Mouse (Mus musculus): Measurements from ENCODE around the gene Atp23. TPM values are rescaled to one million over a fixed set of nuclear protein-coding genes. Genes with fewer than 3 reads are reported as not detected.
A peak's percentile ranks its signal among the peaks of the same experiment; 100 is the strongest.

Gene Atp23
- polyA plus RNA-seq (2012; rRNA removed), result 6.1 and 6.6 TPM in 2 replicates

DNA sequence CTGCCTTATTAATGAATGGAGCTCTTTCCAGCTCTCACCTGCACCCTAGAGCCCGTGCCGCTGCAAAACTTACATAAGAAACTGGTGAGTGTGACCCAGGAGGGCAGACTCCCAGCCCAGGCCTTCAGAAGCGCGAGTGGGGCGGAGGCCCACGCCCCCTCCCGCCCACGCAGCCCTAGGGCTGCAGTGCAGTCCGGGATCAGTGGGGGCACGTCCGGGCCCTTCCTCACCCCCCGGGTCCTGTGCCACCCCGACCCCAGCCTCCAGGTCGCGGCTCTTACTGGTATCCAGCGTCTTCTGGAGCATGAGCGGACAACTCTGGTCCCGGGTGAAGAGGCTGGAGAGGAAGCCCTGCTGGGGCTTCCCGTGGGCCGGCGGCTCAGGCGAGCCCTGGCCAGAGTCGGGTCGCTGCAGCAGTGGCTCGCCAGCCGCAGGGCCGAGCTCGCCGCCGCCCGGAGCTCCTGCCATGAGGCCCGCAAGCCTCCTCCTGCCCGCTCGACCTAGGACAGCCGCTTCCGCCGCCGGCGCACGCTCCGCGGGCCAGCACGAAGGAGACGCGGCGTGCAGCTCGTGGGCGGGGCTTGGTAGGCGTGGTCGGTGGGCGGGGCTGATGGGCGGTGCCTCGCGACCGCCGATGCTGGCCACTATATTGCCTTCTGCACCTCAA lies at the start of gene Atp23:
Gene Atp23, minus strand, starts transcription at position 535 of the 667 bp plus-strand sequence.
- H3K4me1 ChIP-seq (ENCODE audit: control insufficient read depth, insufficient read depth, low read length), result no peaks in the 10 kb centered on the region
- peak within 1 kb of the TSS; percentile 59 for H3K4me3 ChIP-seq (replicated peaks; ENCODE audit: extremely low read depth, low read depth, low read length)
- under 1% methylated on average over 56 of the region's 56 CpGs for WGBS
- TF ChIP-seq CTCF (IDR thresholded peaks at IDR 0.05; ENCODE audit: insufficient read depth, low read length) (no peak), POLR2A (IDR thresholded peaks at IDR 0.05; ENCODE audit: borderline replicate concordance, extremely low read depth, low read depth, low read length) (0 out of 2 replicates have a peak, but pooled peaks have one; percentile 25)
- peak; percentile 96 for DNase-seq

DNA sequence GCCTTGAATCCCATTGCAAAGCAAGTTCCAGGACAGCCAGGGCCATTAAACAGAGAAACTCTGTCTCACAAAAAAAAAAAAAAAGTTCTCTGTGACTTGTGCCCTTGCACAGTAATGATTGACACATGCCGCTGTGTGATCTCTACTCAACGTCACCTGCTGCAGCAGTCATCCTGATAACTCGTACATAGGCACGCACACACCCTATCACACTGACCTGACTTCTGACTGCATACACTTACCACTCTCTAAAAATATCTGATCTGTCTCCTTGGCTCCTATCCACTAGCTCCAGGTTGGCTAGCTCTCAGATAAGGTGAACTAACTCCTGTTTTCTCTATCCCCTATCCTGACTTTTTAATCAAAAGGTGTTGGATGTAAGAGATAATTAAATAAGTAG lies 49.4 kb upstream of the Atp23 start:
- Histone ChIP-seq H3K4me3 (replicated peaks; ENCODE audit: extremely low read depth, low read depth, low read length) (no peak overlapping the region), H3K4me1 (ENCODE audit: control insufficient read depth, insufficient read depth, low read length) (peaks cover 5% of the 10 kb centered on the region; the same call in 1 of the 2 replicates)
- no peak for DNase-seq
- TF ChIP-seq CTCF (IDR thresholded peaks at IDR 0.05; ENCODE audit: insufficient read depth, low read length) (no peak), POLR2A (IDR thresholded peaks at IDR 0.05; ENCODE audit: borderline replicate concordance, extremely low read depth, low read depth, low read length) (no peak)
- 73% methylated on average over 4 of the region's 4 CpGs for WGBS

GRCm38 (mm10) chr10:126949824-126950223 lies 48.7 kb upstream of the Atp23 start:
- TF ChIP-seq POLR2A (IDR thresholded peaks at IDR 0.05; ENCODE audit: borderline replicate concordance, extremely low read depth, low read depth, low read length) (no peak), CTCF (IDR thresholded peaks at IDR 0.05; ENCODE audit: insufficient read depth, low read length) (no peak)
- 32% methylated on average over 5 of the region's 5 CpGs for WGBS
- no peak for DNase-seq
- Histone ChIP-seq H3K4me3 (replicated peaks; ENCODE audit: extremely low read depth, low read depth, low read length) (no peak overlapping the region), H3K4me1 (ENCODE audit: control insufficient read depth, insufficient read depth, low read length) (peaks cover 5% of the 10 kb centered on the region; the same call in 1 of the 2 replicates)

GRCm38 (mm10) chr10:126945531-126945930 lies 44.4 kb upstream of the Atp23 start:
- Histone ChIP-seq H3K4me1 (ENCODE audit: control insufficient read depth, insufficient read depth, low read length) (peaks cover 5% of the 10 kb centered on the region; the same call in 1 of the 2 replicates), H3K4me3 (replicated peaks; ENCODE audit: extremely low read depth, low read depth, low read length) (no peak overlapping the region)
- DNase-seq, result no peak
- WGBS, result 89% methylated on average over 5 of the region's 5 CpGs
- no peak for TF ChIP-seq POLR2A (IDR thresholded peaks at IDR 0.05; ENCODE audit: borderline replicate concordance, extremely low read depth, low read depth, low read length)
- no peak for TF ChIP-seq CTCF (IDR thresholded peaks at IDR 0.05; ENCODE audit: insufficient read depth, low read length)

DNA sequence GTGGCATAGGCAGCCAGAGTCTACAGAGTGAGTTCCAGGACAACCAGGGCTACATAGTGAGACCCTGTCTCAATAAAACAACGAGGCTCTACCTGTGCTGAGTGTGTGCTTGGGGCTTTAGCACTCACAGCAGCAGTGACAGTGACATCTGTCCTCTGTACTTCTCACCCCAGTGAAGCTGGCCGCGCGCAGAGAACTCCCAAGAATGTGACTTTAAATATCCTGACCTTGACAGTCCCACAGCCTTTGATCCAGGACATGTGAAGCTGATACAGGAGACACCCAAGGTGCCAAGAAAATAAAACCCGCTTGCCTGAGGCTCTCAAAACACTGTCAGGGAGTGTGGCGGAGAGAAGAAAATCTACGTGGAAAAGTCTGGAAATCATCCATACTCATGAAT lies 39.8 kb upstream of the Atp23 start:
- WGBS, result 48% methylated on average over 7 of the region's 7 CpGs
- Histone ChIP-seq H3K4me1 (ENCODE audit: control insufficient read depth, insufficient read depth, low read length) (0 out of 2 replicates have a peak, but pooled peaks cover 2% of the 10 kb centered on the region), H3K4me3 (replicated peaks; ENCODE audit: extremely low read depth, low read depth, low read length) (no peak overlapping the region)
- TF ChIP-seq CTCF (IDR thresholded peaks at IDR 0.05; ENCODE audit: insufficient read depth, low read length) (no peak), POLR2A (IDR thresholded peaks at IDR 0.05; ENCODE audit: borderline replicate concordance, extremely low read depth, low read depth, low read length) (no peak)
- no peak for DNase-seq

GRCm38 (mm10) chr10:126935556-126936381 lies 34.6 kb upstream of the Atp23 start:
- TF ChIP-seq CTCF (IDR thresholded peaks at IDR 0.05; ENCODE audit: insufficient read depth, low read length), result no peak
- no peak for TF ChIP-seq POLR2A (IDR thresholded peaks at IDR 0.05; ENCODE audit: borderline replicate concordance, extremely low read depth, low read depth, low read length)
- H3K4me3 ChIP-seq (replicated peaks; ENCODE audit: extremely low read depth, low read depth, low read length), result no peak overlapping the region
- 39% methylated on average over 18 of the region's 18 CpGs for WGBS
- DNase-seq, result no peak
- H3K4me1 ChIP-seq (ENCODE audit: control insufficient read depth, insufficient read depth, low read length), result peaks cover 2% of the 10 kb centered on the region; the same call in 1 of the 2 replicates

- DNase-seq, result no peak
- 77% methylated on average over 8 of the region's 8 CpGs for WGBS
- TF ChIP-seq CTCF (IDR thresholded peaks at IDR 0.05; ENCODE audit: insufficient read depth, low read length), result no peak
- no peak for TF ChIP-seq POLR2A (IDR thresholded peaks at IDR 0.05; ENCODE audit: borderline replicate concordance, extremely low read depth, low read depth, low read length)
- H3K4me3 ChIP-seq (replicated peaks; ENCODE audit: extremely low read depth, low read depth, low read length), result no peak overlapping the region
- peaks cover 5% of the 10 kb centered on the region for H3K4me1 ChIP-seq (ENCODE audit: control insufficient read depth, insufficient read depth, low read length)
Measured at GRCm38 (mm10) chr10:126935121-126935520, 34.0 kb upstream of the Atp23 start.

DNA sequence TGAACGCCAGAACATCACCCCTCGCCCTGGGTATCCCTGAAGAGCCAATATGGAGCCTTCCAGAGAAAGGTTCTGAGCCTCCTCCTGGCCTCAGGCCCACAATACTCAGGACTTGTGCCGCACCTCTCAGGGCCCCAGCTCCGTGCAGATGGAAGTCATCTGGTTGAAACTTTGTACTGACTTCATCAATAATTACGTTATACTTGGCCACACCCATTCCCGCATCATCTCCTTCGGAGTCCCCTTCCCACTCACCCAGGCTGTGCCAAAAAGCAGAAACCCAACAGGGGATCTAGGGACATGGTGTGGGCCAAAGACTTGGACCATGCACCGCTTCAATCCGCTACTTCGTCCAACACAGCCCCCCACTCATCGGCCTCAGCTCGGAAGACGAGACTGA lies 33.4 kb upstream of the Atp23 start:
- peaks cover 5% of the 10 kb centered on the region for H3K4me1 ChIP-seq (ENCODE audit: control insufficient read depth, insufficient read depth, low read length)
- no peak for DNase-seq
- no peak overlapping the region for H3K4me3 ChIP-seq (replicated peaks; ENCODE audit: extremely low read depth, low read depth, low read length)
- TF ChIP-seq CTCF (IDR thresholded peaks at IDR 0.05; ENCODE audit: insufficient read depth, low read length) (no peak), POLR2A (IDR thresholded peaks at IDR 0.05; ENCODE audit: borderline replicate concordance, extremely low read depth, low read depth, low read length) (no peak)
- WGBS, result 87% methylated on average over 13 of the region's 13 CpGs

DNA sequence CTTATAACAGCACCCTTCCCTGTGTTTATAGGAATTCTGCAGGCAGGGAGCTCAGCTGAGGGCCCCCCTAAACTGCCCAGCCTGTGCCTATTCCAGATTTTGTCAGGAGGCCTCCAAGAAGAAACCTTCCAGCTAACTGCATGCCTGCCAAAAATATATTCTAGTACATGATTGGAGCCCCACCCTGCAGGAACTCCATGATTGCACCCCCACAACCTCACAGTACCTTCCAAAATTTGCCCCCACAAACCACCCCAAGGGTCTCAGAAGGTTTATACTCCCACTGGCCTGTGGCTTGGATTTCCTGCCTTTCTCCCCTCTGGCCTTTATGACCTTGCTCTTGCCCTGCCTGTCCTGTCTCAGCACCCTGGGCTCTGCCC lies 30.6 kb upstream of the Atp23 start:
- Histone ChIP-seq H3K4me3 (replicated peaks; ENCODE audit: extremely low read depth, low read depth, low read length) (no peak overlapping the region), H3K4me1 (ENCODE audit: control insufficient read depth, insufficient read depth, low read length) (peaks cover 20% of the 10 kb centered on the region)
- no peak for DNase-seq
- TF ChIP-seq CTCF (IDR thresholded peaks at IDR 0.05; ENCODE audit: insufficient read depth, low read length), result no peak
- TF ChIP-seq POLR2A (IDR thresholded peaks at IDR 0.05; ENCODE audit: borderline replicate concordance, extremely low read depth, low read depth, low read length), result no peak
